ENCODE assay signal across 7 mouse cellular contexts in the genomic region with DNA sequence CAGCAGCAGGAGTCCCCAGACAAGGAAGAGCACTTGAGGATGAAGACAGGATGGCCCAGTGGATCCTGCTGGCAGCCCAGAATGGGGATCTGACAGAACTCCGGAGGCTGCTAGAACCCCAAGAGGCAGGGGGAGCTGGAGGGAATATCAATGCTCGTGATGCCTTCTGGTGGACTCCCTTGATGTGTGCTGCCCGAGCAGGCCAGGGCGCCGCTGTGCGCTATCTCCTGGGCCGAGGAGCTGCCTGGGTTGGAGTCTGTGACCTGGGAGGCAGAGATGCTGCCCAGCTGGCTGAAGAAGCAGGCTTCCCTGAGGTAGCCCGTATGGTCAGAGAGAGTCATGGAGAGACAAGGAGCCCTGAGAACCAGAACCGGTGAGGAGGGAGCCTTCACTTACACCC. TPM values are rescaled to one million over a fixed set of nuclear protein-coding genes. Genes with fewer than 3 reads are reported as not detected.
DNase-seq lines count a peak whose midpoint lies in the region; ATAC-seq and TF ChIP-seq lines count a peak whose summit lies in the region.
"Not testable (repeated sequence)": the region's sequence is repeated elsewhere in the genome, so short reads cannot be mapped to it uniquely, and the experiment has no call there.
"Had no signal": no experiment of that assay in that cellular context is flagged by ENCODE, and none has a peak within 500 bp of the region (broad histone marks: within the 10 kb centered on the region; RNA-seq: fewer than 3 reads in every experiment).

No protein-coding gene starts in this region.

- H3K27me3 ChIP-seq in forebrain, embryonic 12.5 days; midbrain, embryonic 10.5 days (ENCODE audit: low read depth, poor library complexity, severe bottlenecking); testis, adult 2 months (ENCODE audit: control insufficient read depth, insufficient read depth, low read length): not testable (repeated sequence)

- not testable (repeated sequence) for ATAC-seq in forebrain, embryonic 12.5 days (ENCODE audit: low FRiP score)

- not testable (repeated sequence) for TF ChIP-seq POLR2A in testis, adult 2 months (IDR thresholded peaks at IDR 0.05; ENCODE audit: control insufficient read depth, low read depth, low read length)

- H3K36me3 ChIP-seq in forebrain, embryonic 12.5 days (replicated peaks) = peaks cover 31% of the 10 kb centered on the region
- H3K36me3 ChIP-seq in midbrain, embryonic 10.5 days = peaks cover 48% of the 10 kb centered on the region
- H3K36me3 ChIP-seq in testis, adult 2 months (ENCODE audit: control insufficient read depth, insufficient read depth, low read length) = not testable (repeated sequence)

- not testable (repeated sequence) for H3K27ac ChIP-seq in forebrain, embryonic 12.5 days; midbrain, embryonic 10.5 days (replicated peaks); testis, adult 2 months (ENCODE audit: control insufficient read depth, insufficient read depth, low read depth, low read length)

- H3K4me2 ChIP-seq in forebrain, embryonic 12.5 days = not testable (repeated sequence)

- H3K9me3 ChIP-seq in forebrain, embryonic 12.5 days; midbrain, embryonic 10.5 days (replicated peaks): not testable (repeated sequence)

- not testable (repeated sequence) for H3K4me3 ChIP-seq in forebrain, embryonic 12.5 days (replicated peaks)
- H3K4me3 ChIP-seq in midbrain, embryonic 10.5 days = peak overlapping the region; percentile 14; the same call in 1 of the 2 replicates
- H3K4me3 ChIP-seq in testis, adult 2 months (ENCODE audit: control insufficient read depth, low read depth, low read length) = peak overlapping the region; percentile 56

- TF ChIP-seq CTCF in testis, adult 2 months (IDR thresholded peaks at IDR 0.05; ENCODE audit: control insufficient read depth, insufficient read depth, insufficient replicate concordance, low read depth, low read length) = not testable (repeated sequence)

- H3K4me1 ChIP-seq in forebrain, embryonic 12.5 days = peaks cover 43% of the 10 kb centered on the region
- H3K4me1 ChIP-seq in midbrain, embryonic 10.5 days = peaks cover 53% of the 10 kb centered on the region
- H3K4me1 ChIP-seq in testis, adult 2 months (ENCODE audit: control insufficient read depth, insufficient read depth, low read length) = peaks cover 27% of the 10 kb centered on the region

- WGBS in forebrain, embryonic 12.5 days = 95% methylated on average over 9 of the region's 9 CpGs
- 90% methylated on average over 9 of the region's 9 CpGs for WGBS in midbrain, embryonic 10.5 days

- peak overlapping the region; percentile 80; the same call in 1 of the 2 replicates for H3K9ac ChIP-seq in forebrain, embryonic 12.5 days

- DNase-seq in cerebellum, adult 11-12 months = peak; percentile 39
- peak; percentile 49 for DNase-seq in cerebellum, adult 9-11 months
- peak; percentile 91 for DNase-seq in heart, adult 11 months
- not testable (repeated sequence) for DNase-seq in midbrain, embryonic 10.5 days (ENCODE audit: low spot score)

RNA-seq across cellular contexts. Expression of a gene that starts 1.4 kb away (rescaled TPM):
- polyA plus RNA-seq in forebrain, embryonic 12.5 days (2016; fragmentation: Nextera tagmentation; extraction: Ambion mirVana) = 283 and 284 TPM in 2 replicates
- polyA plus RNA-seq in midbrain, embryonic 10.5 days (2016; fragmentation: Nextera tagmentation; extraction: Ambion mirVana) = 299 and 306 TPM in 2 replicates
- 3,095 and 3,228 TPM in 2 replicates for polyA plus RNA-seq in testis, adult 2 months (2012; rRNA removed)

RNA-seq across cellular contexts. Expression of a gene that starts 2.0 kb away (rescaled TPM):
- polyA plus RNA-seq in forebrain, embryonic 12.5 days (2016; fragmentation: Nextera tagmentation; extraction: Ambion mirVana) = 27.4 and 28.1 TPM in 2 replicates
- polyA plus RNA-seq in midbrain, embryonic 10.5 days (2016; fragmentation: Nextera tagmentation; extraction: Ambion mirVana) = 33.4 and 34.5 TPM in 2 replicates
- polyA plus RNA-seq in testis, adult 2 months (2012; rRNA removed) = 70.0 and 73.6 TPM in 2 replicates

RNA-seq across cellular contexts. Expression of a gene that starts 2.9 kb away (rescaled TPM):
- 5.3 and 7.2 TPM in 2 replicates for polyA plus RNA-seq in forebrain, embryonic 12.5 days (2016; fragmentation: Nextera tagmentation; extraction: Ambion mirVana)
- polyA plus RNA-seq in midbrain, embryonic 10.5 days (2016; fragmentation: Nextera tagmentation; extraction: Ambion mirVana) = 9.5 and 9.6 TPM in 2 replicates
- 0.91 and 2.5 TPM in 2 replicates for polyA plus RNA-seq in testis, adult 2 months (2012; rRNA removed)

RNA-seq across cellular contexts. Expression of a gene that starts 8.1 kb away (rescaled TPM):
- 0.96 and 1.5 TPM in 2 replicates for polyA plus RNA-seq in forebrain, embryonic 12.5 days (2016; fragmentation: Nextera tagmentation; extraction: Ambion mirVana)
- polyA plus RNA-seq in midbrain, embryonic 10.5 days (2016; fragmentation: Nextera tagmentation; extraction: Ambion mirVana) = 0.99 and 1.1 TPM in 2 replicates
- polyA plus RNA-seq in testis, adult 2 months (2012; rRNA removed) = 2.9 and 3.1 TPM in 2 replicates

RNA-seq across cellular contexts. Expression of a gene that starts 8.6 kb away (rescaled TPM):
- 0.46 and 0.63 TPM in 2 replicates for polyA plus RNA-seq in forebrain, embryonic 12.5 days (2016; fragmentation: Nextera tagmentation; extraction: Ambion mirVana)
- 0.53 and 0.66 TPM in 2 replicates for polyA plus RNA-seq in midbrain, embryonic 10.5 days (2016; fragmentation: Nextera tagmentation; extraction: Ambion mirVana)
- polyA plus RNA-seq in testis, adult 2 months (2012; rRNA removed) = 0.41 and 0.48 TPM in 2 replicates
- polyA plus RNA-seq: activated CD4-positive, CD25-positive, alpha-beta regulatory T cell, adult 4 months had no signal

Comparison
In these comparisons a context has a peak if more than half of its experiments do, and no peak if none do; other contexts are left out.
1. RNA of a gene that starts 1.4 kb away (polyA plus RNA-seq): 3,095 to 3,228 TPM in testis, adult 2 months; 299 to 306 TPM in midbrain, embryonic 10.5 days and 283 to 284 TPM in forebrain, embryonic 12.5 days; every median in the first group is over 10 times any median in the second.